Mouse (Mus musculus) adrenal gland, adult 8-10 months (tissue): ENCODE data around the gene Dusp1. TPM values are rescaled to one million over a fixed set of nuclear protein-coding genes. Genes with fewer than 3 reads are reported as not detected.

ENCODE experiments used
- DNase-seq: peaks from one replicate; pipeline ENCODE4 v3.0.0; 2022
- total RNA-seq, 4 experiments: library from RNA; stranded (reverse); gene quantifications; 2 replicates each; pipeline ENCODE4 v1.2.4; 2022

Gene Dusp1
- total RNA-seq, 4 experiments from 2014 or later, result 41.3 to 67.9 (median 53.3) TPM

GRCm38 (mm10) chr17:26583606-26584005 is 21.7 kb upstream of the Dusp1 start:
- DNase-seq, result no peak

- no peak for DNase-seq
These were observed 21.1 kb upstream of the Dusp1 start for GRCm38 (mm10) chr17:26583056-26583455.

GRCm38 (mm10) chr17:26582297-26582696 is 20.4 kb upstream of the Dusp1 start:
- DNase-seq, result peak; percentile 94

- no peak for DNase-seq
These were observed 19.0 kb upstream of the Dusp1 start for GRCm38 (mm10) chr17:26580873-26581401.

GRCm38 (mm10) chr17:26579396-26579795 is 17.5 kb upstream of the Dusp1 start:
- no peak for DNase-seq

- DNase-seq, result no peak
These were observed 16.8 kb upstream of the Dusp1 start for GRCm38 (mm10) chr17:26578771-26579170.

- no peak for DNase-seq
These were observed 16.2 kb upstream of the Dusp1 start for GRCm38 (mm10) chr17:26578162-26578561.

DNA sequence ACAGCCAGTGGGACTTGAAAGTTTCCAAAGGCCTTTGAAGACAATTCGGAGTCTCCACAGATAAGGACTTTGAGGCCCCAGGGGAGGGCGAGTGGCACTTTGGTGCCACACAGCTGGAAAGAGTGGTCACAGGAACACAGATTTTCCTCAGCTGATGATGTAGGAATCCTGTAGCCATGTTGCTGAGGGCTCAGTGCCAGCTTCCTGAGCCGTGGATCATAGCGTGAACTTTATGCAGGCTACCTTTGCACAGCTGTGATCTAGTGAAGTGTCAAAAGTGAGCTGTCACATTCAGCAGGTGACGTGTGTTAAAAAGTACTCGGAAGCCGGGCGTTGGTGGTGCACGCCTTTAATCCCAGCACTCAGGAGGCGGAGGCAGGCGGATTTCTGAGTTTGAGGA is 15.4 kb upstream of the Dusp1 start:
- no peak for DNase-seq

- no peak for DNase-seq
These were observed 14.9 kb upstream of the Dusp1 start for GRCm38 (mm10) chr17:26576833-26577232.

GRCm38 (mm10) chr17:26575786-26576690 is 14.1 kb upstream of the Dusp1 start:
- no peak for DNase-seq

DNA sequence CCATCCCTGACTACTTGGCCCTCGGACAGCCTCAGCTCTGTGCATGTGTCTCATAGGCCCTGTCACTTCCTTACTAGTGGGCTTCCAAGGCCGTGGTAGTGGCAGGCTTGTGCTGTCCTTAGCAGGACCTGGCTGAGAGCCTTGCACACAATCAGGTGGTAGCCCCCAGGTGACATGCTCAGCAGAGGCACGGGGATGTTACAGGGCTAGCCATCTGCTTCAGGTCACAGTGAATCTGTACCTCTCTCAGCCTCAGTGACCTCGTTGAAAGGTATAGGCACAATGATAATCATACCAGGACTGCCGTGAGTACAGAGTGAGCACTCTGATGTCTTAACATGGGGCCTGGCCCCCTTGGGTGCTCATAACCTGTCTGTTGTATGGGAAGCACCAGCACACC is 12.8 kb upstream of the Dusp1 start:
- no peak for DNase-seq

DNA sequence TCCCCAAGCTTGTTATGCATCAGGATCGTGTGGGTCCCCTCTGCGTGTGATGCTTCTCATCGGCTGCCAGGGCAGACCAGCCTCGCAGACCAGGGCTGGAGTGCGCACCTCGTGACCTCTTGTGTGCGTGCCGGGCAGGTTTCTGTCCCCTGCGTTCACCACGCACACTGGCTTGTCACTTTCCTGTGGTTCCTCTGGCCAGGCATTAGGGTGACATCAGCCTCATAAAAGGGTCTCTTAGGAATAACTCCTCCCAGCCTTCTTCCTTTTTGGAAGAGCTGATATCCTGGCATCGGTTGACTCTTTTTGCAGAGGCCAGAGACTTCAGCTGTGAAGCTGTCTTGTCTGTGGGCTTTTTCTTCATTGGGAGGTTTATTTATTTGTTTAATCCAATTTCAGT is 12.2 kb upstream of the Dusp1 start:
- DNase-seq, result no peak

DNA sequence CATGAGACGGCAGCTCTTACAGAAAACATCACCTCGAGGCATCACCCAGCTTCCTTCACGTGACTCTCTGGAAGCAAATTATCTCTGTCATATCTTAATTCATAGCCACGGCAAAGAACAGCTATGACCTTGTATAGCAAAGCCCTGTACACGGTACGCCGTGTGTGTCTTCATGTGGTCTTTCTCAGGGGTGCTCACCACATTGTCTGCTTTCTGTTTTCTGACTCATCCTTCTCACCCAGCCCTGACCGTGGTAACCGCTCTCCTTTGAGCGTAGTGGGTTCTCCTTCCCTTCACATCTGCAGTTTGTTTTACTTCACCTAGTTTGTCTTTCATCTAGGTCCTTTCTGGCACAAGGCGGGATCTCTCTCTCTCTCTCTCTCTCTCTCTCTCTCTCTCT is 10.3 kb upstream of the Dusp1 start:
- no peak for DNase-seq

GRCm38 (mm10) chr17:26571377-26571776 is 9.4 kb upstream of the Dusp1 start:
- peak; percentile 93 for DNase-seq

DNA sequence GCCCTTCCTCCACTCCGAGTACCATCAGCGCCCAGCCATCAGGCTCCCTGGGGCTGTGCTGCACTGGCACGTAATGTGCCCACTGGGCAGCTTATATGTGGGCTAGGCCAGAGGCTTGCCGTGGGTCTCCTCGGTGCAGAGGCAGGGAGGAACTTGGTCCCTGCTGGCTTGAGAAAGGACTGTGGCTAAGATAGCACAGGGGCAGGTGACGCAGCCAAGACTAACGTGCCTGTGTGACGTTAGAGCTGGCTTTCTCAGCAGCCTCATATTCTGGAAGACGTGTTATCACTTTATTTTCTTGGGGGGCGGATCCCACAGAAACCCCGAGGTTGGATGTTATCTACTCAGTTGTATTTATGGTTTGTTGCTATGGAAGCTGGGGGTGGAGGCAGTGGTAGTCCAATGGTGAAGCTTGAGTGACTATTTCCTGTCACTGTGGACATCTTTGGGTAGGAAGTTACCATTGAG is 8.8 kb upstream of the Dusp1 start:
- no peak for DNase-seq

- DNase-seq, result no peak
These were observed 7.8 kb upstream of the Dusp1 start for GRCm38 (mm10) chr17:26569594-26570350.

DNA sequence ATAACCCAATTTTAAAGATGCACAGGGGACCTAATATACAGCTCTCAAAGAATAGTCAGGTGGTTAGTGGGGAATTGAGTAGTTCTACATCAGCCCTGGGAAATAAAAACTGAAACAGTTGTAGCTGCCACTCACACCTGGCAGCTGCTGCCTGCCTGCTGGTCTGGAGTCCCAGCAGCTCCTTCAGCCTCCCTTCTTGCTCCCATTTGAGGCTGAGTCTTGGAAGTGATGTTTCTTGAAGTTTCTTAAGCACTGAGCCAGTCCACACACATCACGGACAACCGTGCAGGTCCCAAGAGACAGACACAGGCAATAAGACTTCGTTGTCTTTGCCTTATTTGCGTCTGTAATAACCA is 5.9 kb upstream of the Dusp1 start:
- no peak for DNase-seq

- no peak for DNase-seq
These were observed 5.4 kb upstream of the Dusp1 start for GRCm38 (mm10) chr17:26567142-26567817.

DNA sequence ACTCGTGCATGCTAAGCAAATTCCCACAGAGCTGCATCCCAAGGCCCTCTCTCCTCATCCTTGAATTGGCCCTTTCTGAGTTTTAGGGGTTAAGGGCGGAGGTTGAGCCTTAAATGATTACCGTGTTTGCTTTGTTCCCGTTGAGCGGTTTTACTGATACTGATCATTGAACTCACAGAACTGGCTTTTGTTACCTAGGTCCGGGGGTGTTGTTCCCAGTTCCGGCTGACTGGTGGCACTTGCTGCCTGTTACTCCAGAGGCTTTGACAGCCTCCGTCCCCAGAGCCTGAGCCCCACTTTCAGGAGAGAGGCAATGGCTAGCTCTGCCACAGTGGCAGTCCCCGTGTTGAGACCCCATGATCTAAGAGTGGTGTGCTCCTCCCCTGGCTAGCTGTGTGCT is 2.5 kb upstream of the Dusp1 start:
- DNase-seq, result no peak

GRCm38 (mm10) chr17:26563476-26563875 is 1.5 kb upstream of the Dusp1 start:
- no peak for DNase-seq

- DNase-seq, result no peak
These were observed 364 bp upstream of the Dusp1 start for GRCm38 (mm10) chr17:26562292-26562691.

DNA sequence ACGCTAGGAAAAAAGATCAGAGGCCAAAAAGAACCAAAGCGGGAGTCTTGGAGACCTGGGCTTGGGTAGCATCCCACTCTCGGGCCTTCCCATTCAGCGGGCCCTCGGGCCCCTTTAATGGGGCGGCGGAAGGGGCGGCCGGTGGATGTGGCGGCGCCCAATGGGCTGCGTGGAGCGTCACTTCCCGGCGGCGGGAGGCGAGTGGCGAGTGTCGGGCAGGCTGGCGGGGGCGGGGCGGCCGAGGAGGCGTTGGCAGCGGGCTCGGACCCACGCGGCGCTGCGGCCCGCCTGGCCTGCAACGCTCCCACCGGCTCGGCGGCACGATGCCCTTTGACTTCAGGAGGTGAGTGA is 663 bp downstream of the Dusp1 start, which contains the start of gene Ergic1:
Gene Ergic1, plus strand, starts transcription at position 200 of the 351 bp plus-strand sequence.
- peak; percentile 89 for DNase-seq
